Mouse (Mus musculus) stomach, embryonic 15.5 days (tissue): ENCODE results near the gene Tmem42. TPM values are rescaled to one million over a fixed set of nuclear protein-coding genes. Genes with fewer than 3 reads are reported as not detected.
A peak's percentile ranks its signal among the peaks of the same experiment; 100 is the strongest.

Experiments used
- ATAC-seq: fragments of 200-750 bp; cut with Nextera tagmentation; 2 replicates; pipeline ENCODE4 v1.8.0; 2017; ENCODE audit warnings: low read depth, moderate number of reproducible peaks, moderate TSS enrichment; ENCODE audit not compliant: insufficient read depth, low FRiP score
- H3K27ac ChIP-seq: fragments of 300-500 bp; sonication (generic); 2 replicates; pipeline ENCODE4 v1.5.1; 2015; ENCODE audit warnings: mild to moderate bottlenecking, inconsistent platforms
- H3K27me3 ChIP-seq: fragments of 300-500 bp; sonication (generic); replicated peaks from 2 replicates; pipeline ENCODE4 v1.6.1; 2015; ENCODE audit warnings: inconsistent platforms
- H3K36me3 ChIP-seq: fragments of 300-500 bp; sonication (generic); 2 replicates; pipeline ENCODE4 v1.6.1; 2015; ENCODE audit warnings: inconsistent platforms
- H3K4me1 ChIP-seq: fragments of 300-500 bp; sonication (generic); 2 replicates; pipeline ENCODE4 v1.6.1; 2015; ENCODE audit warnings: inconsistent platforms
- H3K4me2 ChIP-seq: fragments of 300-500 bp; sonication (generic); 2 replicates; pipeline ENCODE4 v1.6.1; 2015; ENCODE audit warnings: mild to moderate bottlenecking, inconsistent platforms
- H3K4me3 ChIP-seq: fragments of 300-500 bp; sonication (generic); replicated peaks from 2 replicates; pipeline ENCODE4 v1.5.1; 2015; ENCODE audit warnings: inconsistent platforms
- H3K9ac ChIP-seq: fragments of 300-500 bp; sonication (generic); 2 replicates; pipeline ENCODE4 v1.6.1; 2015; ENCODE audit warnings: inconsistent platforms
- H3K9me3 ChIP-seq: fragments of 300-500 bp; sonication (generic); 2 replicates; pipeline ENCODE4 v1.6.1; 2016; ENCODE audit warnings: inconsistent platforms
- WGBS: fragments of 180-500 bp; shearing (Covaris S2); methylation state at CpG from one replicate; pipeline ENCODE4 v1.1.7; 2015; 5-methylcytosine and 5-hydroxymethylcytosine counted together
- polyA plus RNA-seq: library from polyadenylated mRNA; unstranded; fragments of >200 nt; fragmentation: Nextera tagmentation; extraction: Ambion mirVana; gene quantifications from 2 replicates; pipeline ENCODE4 v1.2.1, GENCODE M21; 2015

The Tmem42 gene
- polyA plus RNA-seq = 20.6 and 21.2 TPM in 2 replicates

- H3K27ac ChIP-seq = peak within 1 kb of the TSS; percentile 92
- H3K9ac ChIP-seq = peak within 1 kb of the TSS; percentile 65
- no peaks in the 10 kb centered on the region for H3K9me3 ChIP-seq
- H3K4me2 ChIP-seq = peak within 1 kb of the TSS; percentile 79
- peak within 1 kb of the TSS; percentile 62 for H3K4me3 ChIP-seq
- H3K36me3 ChIP-seq = peaks cover 8% of the 10 kb centered on the region
- WGBS = 0% methylated on average over 54 of the region's 69 CpGs
- H3K4me1 ChIP-seq = peaks cover 5% of the 10 kb centered on the region
- ATAC-seq = peak; percentile 98
- no peaks in the 10 kb centered on the region for H3K27me3 ChIP-seq
Measured at GRCm38 (mm10) chr9:123020995-123021631, at the start of gene Tmem42. Tmem42 (plus strand) TSS chr9:123021326.

DNA sequence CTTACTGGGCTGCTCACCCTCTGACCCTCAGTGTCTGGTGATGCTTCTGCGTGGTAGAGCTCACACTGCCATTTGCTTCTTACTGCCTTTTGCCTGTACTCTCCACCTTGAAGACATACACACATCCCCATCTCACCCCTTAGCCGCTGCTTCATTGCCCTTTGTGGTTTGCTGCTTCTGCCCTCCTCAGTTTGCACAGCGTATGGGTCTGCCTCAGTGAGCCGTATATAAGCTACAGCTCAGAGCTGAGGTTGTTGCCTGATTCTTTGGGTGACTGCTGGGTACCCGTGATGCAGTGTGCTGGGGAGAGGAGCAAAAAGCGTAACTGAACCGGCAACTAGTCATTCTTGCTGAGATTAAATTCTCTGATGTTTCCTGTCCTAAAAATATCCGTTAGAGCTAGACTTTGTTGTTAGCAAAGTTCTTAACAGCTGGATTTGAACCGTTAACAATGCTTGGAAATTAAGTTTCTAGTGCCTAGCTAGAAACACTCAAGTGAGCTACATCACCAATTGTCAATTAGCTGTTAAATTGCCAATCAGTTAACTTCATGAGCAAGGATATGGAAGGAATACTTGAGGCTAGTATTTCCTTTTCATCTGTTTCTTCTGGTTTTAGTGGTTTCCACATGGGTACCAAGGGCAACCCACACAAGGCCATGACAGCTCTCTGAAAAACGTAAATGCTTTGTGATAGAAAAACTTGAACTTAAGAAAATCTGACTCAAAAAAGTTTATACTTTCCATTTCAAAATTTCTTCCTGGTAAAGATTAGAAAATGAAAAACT, 22.5 kb upstream of the Tmem42 start:
- no peak overlapping the region for H3K27ac ChIP-seq
- no peak overlapping the region for H3K9ac ChIP-seq
- H3K36me3 ChIP-seq = peaks cover 38% of the 10 kb centered on the region
- ATAC-seq = no peak
- no peaks in the 10 kb centered on the region for H3K4me1 ChIP-seq
- no peak overlapping the region for H3K4me3 ChIP-seq
- WGBS = 90% methylated on average over 10 of the region's 10 CpGs
- no peaks in the 10 kb centered on the region for H3K9me3 ChIP-seq
- no peaks in the 10 kb centered on the region for H3K27me3 ChIP-seq
- no peak overlapping the region for H3K4me2 ChIP-seq

DNA sequence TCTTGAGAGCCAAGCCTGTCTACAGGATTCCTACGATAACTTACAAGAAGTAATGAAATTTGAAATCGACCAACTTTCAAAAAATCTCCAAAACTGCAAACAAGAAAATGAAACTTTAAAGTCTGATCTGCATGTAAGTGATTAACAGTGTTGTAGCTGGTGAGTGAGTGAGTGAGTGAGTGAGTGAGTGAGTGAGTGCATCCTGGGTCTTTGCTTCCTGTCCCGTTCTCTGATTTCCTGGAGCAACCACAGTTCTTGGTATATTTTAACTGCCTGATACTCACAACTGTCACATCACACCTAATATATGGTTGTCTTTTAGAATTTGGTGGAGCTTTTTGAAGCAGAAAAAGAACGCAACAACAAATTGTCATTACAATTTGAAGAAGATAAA, 21.9 kb upstream of the Tmem42 start:
- Histone ChIP-seq H3K36me3 (peaks cover 35% of the 10 kb centered on the region), H3K27ac (no peak overlapping the region), H3K9me3 (no peaks in the 10 kb centered on the region), H3K9ac (no peak overlapping the region), H3K4me2 (no peak overlapping the region), H3K4me3 (no peak overlapping the region), H3K4me1 (no peaks in the 10 kb centered on the region), H3K27me3 (no peaks in the 10 kb centered on the region)
- WGBS = 92% methylated on average over 4 of the region's 4 CpGs
- no peak for ATAC-seq

- Histone ChIP-seq H3K4me1 (no peaks in the 10 kb centered on the region), H3K27ac (no peak overlapping the region), H3K27me3 (no peaks in the 10 kb centered on the region), H3K9me3 (no peaks in the 10 kb centered on the region), H3K4me3 (no peak overlapping the region), H3K4me2 (no peak overlapping the region), H3K36me3 (peaks cover 44% of the 10 kb centered on the region), H3K9ac (no peak overlapping the region)
- WGBS = 100% methylated on average over 2 of the region's 2 CpGs
- ATAC-seq = no peak
Measured at GRCm38 (mm10) chr9:123004718-123005117, 16.4 kb upstream of the Tmem42 start.

DNA sequence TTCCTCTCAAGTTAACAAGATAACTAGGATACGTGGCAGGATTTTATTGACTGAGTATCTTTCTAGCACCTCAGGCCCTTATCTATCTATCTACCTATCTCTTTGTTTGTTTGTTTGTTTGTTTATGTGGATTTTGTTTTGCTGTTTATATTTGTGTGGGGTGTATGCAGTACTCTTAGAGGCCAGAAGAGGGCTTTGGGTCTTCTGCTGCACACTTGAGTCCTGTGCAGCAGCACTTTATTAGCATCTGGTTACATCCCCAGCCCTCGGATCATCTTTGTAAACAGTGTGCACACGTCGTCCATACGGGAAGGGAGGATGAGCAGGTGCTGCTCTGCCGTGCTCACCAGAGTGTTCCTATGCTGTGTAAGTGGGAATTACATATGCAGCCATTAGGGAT, 15.1 kb upstream of the Tmem42 start:
- ATAC-seq = no peak
- no peak overlapping the region for H3K27ac ChIP-seq
- WGBS = 73% methylated on average over 6 of the region's 6 CpGs
- no peaks in the 10 kb centered on the region for H3K4me1 ChIP-seq
- no peak overlapping the region for H3K4me2 ChIP-seq
- H3K4me3 ChIP-seq = no peak overlapping the region
- no peaks in the 10 kb centered on the region for H3K9me3 ChIP-seq
- no peaks in the 10 kb centered on the region for H3K27me3 ChIP-seq
- no peak overlapping the region for H3K9ac ChIP-seq
- H3K36me3 ChIP-seq = peaks cover 49% of the 10 kb centered on the region

DNA sequence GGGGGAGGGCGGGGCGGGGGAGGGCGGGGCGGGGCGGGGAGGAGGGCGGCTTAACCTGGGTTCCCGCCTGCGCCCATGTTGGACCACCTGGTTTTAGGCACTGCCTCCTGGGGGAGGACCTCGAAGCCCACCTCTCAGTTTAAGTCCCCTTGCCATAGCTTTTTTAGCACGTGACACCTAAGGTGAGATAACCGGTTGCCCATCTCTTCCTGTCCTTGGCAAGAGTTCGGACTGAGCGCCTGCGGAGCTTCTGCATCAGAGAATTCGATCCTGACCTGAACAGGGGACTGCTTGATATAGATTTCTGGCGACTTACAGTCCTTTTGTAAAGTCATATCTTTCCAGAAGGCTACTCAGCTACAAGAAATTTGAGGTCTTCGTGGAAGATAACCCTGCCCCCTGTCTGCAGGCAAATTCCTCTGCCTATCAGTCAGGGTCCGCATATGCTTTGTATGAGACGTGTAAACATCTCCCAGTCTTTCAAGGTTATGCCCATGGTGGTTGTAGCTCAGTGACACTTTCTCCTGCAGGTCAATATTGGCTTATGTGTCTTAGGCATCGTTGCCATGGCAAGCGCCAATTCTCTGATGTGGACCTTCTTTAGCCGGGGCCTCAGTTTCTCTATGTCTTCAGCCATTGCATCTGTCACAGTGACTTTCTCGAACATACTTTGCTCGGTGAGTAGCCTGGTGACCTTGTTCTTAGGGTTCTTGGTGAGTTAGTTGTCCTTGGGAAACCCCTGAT, 682 bp downstream of the Tmem42 start:
- H3K9me3 ChIP-seq = no peaks in the 10 kb centered on the region
- H3K36me3 ChIP-seq = peaks cover 6% of the 10 kb centered on the region; the same call in 1 of the 2 replicates
- no peaks in the 10 kb centered on the region for H3K27me3 ChIP-seq
- 37% methylated on average over 16 of the region's 24 CpGs for WGBS
- H3K9ac ChIP-seq = 0 out of 2 replicates have a peak overlapping the region, but pooled peaks have one; percentile 6
- H3K4me2 ChIP-seq = peak overlapping the region; percentile 79
- ATAC-seq = no peak; the same call in 1 of the 2 replicates
- peaks cover 5% of the 10 kb centered on the region for H3K4me1 ChIP-seq
- H3K4me3 ChIP-seq = peak overlapping the region; percentile 62
- no peak overlapping the region; the same call in 1 of the 2 replicates for H3K27ac ChIP-seq

- H3K9ac ChIP-seq = no peak overlapping the region
- no peaks in the 10 kb centered on the region for H3K36me3 ChIP-seq
- H3K4me3 ChIP-seq = no peak overlapping the region
- peaks cover 5% of the 10 kb centered on the region for H3K4me1 ChIP-seq
- WGBS = 85% methylated on average over 2 of the region's 2 CpGs
- no peak for ATAC-seq
- H3K27me3 ChIP-seq = no peaks in the 10 kb centered on the region
- H3K27ac ChIP-seq = no peak overlapping the region
- no peaks in the 10 kb centered on the region for H3K9me3 ChIP-seq
- H3K4me2 ChIP-seq = no peak overlapping the region
Measured at GRCm38 (mm10) chr9:123024201-123024600, 3.1 kb downstream of the Tmem42 start.

DNA sequence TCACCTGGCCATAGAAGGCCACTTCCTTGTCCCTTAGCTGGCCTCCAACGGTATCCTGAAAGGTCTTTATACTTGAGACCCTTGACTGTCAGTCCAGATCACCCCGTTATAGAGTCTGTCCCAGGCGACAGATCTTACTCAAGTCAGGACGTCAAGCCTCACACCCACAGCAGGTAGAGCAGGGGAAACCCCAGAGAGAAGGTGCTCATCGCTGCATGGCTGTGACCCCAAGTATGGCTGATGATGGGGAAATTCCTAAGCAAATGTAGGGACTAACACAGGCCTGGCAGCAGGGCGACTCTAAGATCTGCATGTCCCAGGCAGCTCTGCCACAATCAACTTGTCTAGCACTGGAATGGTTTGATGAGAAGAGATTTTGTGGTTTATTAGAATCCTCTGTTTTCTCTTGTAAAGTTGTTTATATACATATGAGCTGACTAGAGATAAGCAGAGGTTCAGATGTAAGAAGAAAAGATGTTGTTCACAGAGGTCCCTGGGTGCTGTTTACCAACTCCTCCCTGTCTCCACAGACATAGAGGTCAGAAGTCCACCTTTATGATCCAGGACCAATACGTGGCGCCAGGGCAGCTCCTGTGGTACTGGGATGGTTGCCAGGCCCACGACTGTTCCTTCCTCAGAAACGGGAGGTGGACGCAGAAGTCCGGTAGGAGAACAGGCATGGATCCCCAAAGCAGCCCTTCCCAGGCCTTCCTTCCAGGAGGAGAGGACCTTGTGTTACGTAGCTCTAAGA, 10.5 kb downstream of the Tmem42 start:
- no peak overlapping the region for H3K27ac ChIP-seq
- no peaks in the 10 kb centered on the region for H3K36me3 ChIP-seq
- no peak overlapping the region for H3K9ac ChIP-seq
- H3K9me3 ChIP-seq = no peaks in the 10 kb centered on the region
- no peaks in the 10 kb centered on the region for H3K27me3 ChIP-seq
- ATAC-seq = no peak
- no peak overlapping the region for H3K4me2 ChIP-seq
- WGBS = 77% methylated on average over 13 of the region's 13 CpGs
- no peaks in the 10 kb centered on the region for H3K4me1 ChIP-seq
- no peak overlapping the region for H3K4me3 ChIP-seq

- no peaks in the 10 kb centered on the region for H3K4me1 ChIP-seq
- H3K4me2 ChIP-seq = no peak within 1 kb of the TSS
- no peak within 1 kb of the TSS for H3K4me3 ChIP-seq
- no peaks in the 10 kb centered on the region for H3K9me3 ChIP-seq
- H3K9ac ChIP-seq = no peak within 1 kb of the TSS
- ATAC-seq = no peak
- no peaks in the 10 kb centered on the region for H3K36me3 ChIP-seq
- no peaks in the 10 kb centered on the region for H3K27me3 ChIP-seq
- WGBS = 79% methylated on average over 4 of the region's 4 CpGs
- H3K27ac ChIP-seq = no peak within 1 kb of the TSS
Measured at GRCm38 (mm10) chr9:123034426-123034825, 13.3 kb downstream of the Tmem42 start, which contains the start of gene Tgm4. Tgm4 (plus strand) TSS chr9:123034726.

DNA sequence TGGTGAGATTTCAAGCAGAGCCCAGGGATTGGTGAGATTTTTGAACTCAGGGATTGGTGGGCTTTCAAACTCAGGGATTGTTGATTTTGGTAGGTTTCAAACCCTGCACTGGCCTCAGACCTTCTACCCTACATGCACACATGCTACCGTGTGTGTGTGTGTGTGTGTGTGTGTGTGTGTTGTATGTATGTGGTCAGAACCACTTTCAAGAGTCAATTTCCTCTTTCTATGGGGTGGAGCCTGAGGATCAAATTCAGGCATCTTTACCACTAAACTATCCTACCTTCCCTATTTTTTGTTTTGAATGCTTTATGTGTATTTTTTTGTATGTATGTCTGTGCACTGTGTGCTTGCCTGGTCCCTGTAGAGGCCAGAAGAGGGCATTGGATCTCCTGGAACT, 26.5 kb downstream of the Tmem42 start:
- no peak overlapping the region for H3K4me3 ChIP-seq
- ATAC-seq = no peak
- WGBS = 81% methylated on average over 1 of the region's 1 CpGs

GRCm38 (mm10) chr9:123058724-123059292, 37.7 kb downstream of the Tmem42 start:
- Histone ChIP-seq H3K36me3 (no peaks in the 10 kb centered on the region), H3K27me3 (no peaks in the 10 kb centered on the region), H3K27ac (no peak overlapping the region), H3K4me3 (no peak overlapping the region), H3K9ac (no peak overlapping the region), H3K9me3 (no peaks in the 10 kb centered on the region), H3K4me2 (no peak overlapping the region), H3K4me1 (no peaks in the 10 kb centered on the region)
- ATAC-seq = no peak

More for the DNA sequence above, 26.5 kb downstream of the Tmem42 start:
- no peak overlapping the region for H3K9ac ChIP-seq
- H3K9me3 ChIP-seq = no peaks in the 10 kb centered on the region
- H3K4me1 ChIP-seq = no peaks in the 10 kb centered on the region
- H3K27me3 ChIP-seq = no peaks in the 10 kb centered on the region
- H3K36me3 ChIP-seq = no peaks in the 10 kb centered on the region
- no peak overlapping the region for H3K4me2 ChIP-seq
- no peak overlapping the region for H3K27ac ChIP-seq
